Mouse (Mus musculus) kidney, adult 2 months (tissue): ENCODE data around the gene Lama1.

Experiments
- CTCF ChIP-seq: fragments of 200-500 bp; conservative IDR thresholded peaks from 2 replicates; pipeline ENCODE4 v1.5.1; 2011; ENCODE audit warnings: low read depth, mild to moderate bottlenecking, control low read depth, low read length, moderate library complexity, mixed read lengths; ENCODE audit not compliant: insufficient read depth, insufficient read length
- POLR2A ChIP-seq: fragments of 200-500 bp; IDR thresholded peaks from one replicate; pipeline ENCODE4 v1.6.1; 2011; ENCODE audit warnings: low read depth, low read length, control low read depth

- TF ChIP-seq POLR2A: no peak
- TF ChIP-seq CTCF: no peak
Measured at GRCm38 (mm10) chr17:67735722-67736121, 38.7 kb downstream of the Lama1 start.
